Mouse (Mus musculus) limb, embryonic 15.5 days (tissue): ENCODE measurements at regions not wholly inside any gene's neighbourhood (a gene's known extent, or its start where the extent isn't known, plus 50 kb on each side); places are given as distances from the start of the nearest gene placed in this dataset.

Experiments
- ATAC-seq: fragments of 200-750 bp; cut with Nextera tagmentation; 2 replicates; pipeline ENCODE4 v1.8.0; 2017; ENCODE audit warnings: low read depth, moderate TSS enrichment; ENCODE audit not compliant: insufficient number of reproducible peaks, low FRiP score, low TSS enrichment
- H3K27ac ChIP-seq: fragments of 300-500 bp; sonication (generic); 2 replicates; pipeline ENCODE4 v1.5.1; 2015; ENCODE audit warnings: moderate library complexity, mild to moderate bottlenecking, inconsistent platforms
- H3K27me3 ChIP-seq: fragments of 300-500 bp; sonication (generic); 2 replicates; pipeline ENCODE4 v1.6.1; 2015; ENCODE audit warnings: inconsistent platforms
- H3K36me3 ChIP-seq: fragments of 300-500 bp; sonication (generic); 2 replicates; pipeline ENCODE4 v1.6.1; 2015; ENCODE audit warnings: inconsistent platforms
- H3K4me1 ChIP-seq: fragments of 300-500 bp; sonication (generic); 2 replicates; pipeline ENCODE4 v1.6.1; 2015; ENCODE audit warnings: inconsistent platforms
- H3K4me2 ChIP-seq: fragments of 300-500 bp; sonication (generic); 2 replicates; pipeline ENCODE4 v1.6.1; 2015; ENCODE audit warnings: mild to moderate bottlenecking, inconsistent platforms
- H3K4me3 ChIP-seq: fragments of 300-500 bp; sonication (generic); 2 replicates; pipeline ENCODE4 v1.5.1; 2015; ENCODE audit warnings: mild to moderate bottlenecking, inconsistent platforms
- H3K9ac ChIP-seq: fragments of 300-500 bp; sonication (generic); 2 replicates; pipeline ENCODE4 v1.6.1; 2015; ENCODE audit warnings: inconsistent platforms
- H3K9me3 ChIP-seq: fragments of 300-500 bp; sonication (generic); 2 replicates; pipeline ENCODE4 v1.6.1; 2016; ENCODE audit warnings: inconsistent platforms
- WGBS: fragments of 180-500 bp; shearing (Covaris S2); methylation state at CpG from one replicate; pipeline ENCODE4 v1.1.7; 2015; 5-methylcytosine and 5-hydroxymethylcytosine counted together

DNA sequence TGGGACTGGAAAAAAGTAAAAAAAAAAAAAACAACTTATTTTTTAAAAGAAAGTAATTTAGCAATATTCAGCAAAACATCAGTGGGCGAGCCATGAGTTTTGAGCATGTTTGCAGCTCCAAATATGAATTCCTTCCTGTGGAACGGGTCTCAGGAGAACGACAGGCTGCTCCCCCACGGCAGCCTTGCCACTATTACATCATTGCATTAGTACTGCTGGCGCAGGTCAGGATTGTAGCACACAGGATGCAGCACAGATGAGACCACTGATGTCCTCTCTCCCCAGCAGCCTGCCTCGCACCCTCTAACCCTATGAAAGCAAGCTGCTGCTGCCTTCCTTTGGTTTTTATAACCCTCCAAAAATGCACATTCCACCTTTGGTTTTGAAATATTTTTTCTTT is 121.7 kb downstream of the Chic2 start:
- Histone ChIP-seq H3K4me2 (no peak overlapping the region), H3K9ac (no peak overlapping the region), H3K4me3 (no peak overlapping the region), H3K27ac (no peak overlapping the region), H3K27me3 (no peaks in the 10 kb centered on the region), H3K4me1 (peaks cover 7% of the 10 kb centered on the region), H3K9me3 (no peaks in the 10 kb centered on the region), H3K36me3 (no peaks in the 10 kb centered on the region)
- ATAC-seq, result no peak
- 50% methylated on average over 6 of the region's 6 CpGs for WGBS

DNA sequence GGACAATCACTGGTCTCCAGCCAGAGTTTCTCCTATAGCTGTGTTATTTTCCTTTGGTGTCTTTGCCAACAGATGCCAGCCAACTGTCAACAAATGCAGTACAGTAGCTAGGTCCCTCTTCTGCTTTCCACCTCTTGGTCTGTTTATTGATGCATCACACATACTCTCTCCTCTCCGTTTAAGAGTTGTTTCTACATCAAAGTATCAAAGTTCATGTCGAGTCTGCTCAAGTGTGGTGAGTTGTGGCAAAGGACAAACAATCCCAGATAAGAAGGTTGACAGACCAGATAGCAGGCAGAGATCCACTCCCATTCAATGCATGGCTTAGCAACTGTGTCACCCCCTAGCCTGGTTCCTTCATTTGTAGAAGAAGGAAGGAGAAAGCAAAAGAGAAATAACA is 123.6 kb downstream of the Chic2 start:
- no peak overlapping the region for H3K27ac ChIP-seq
- no peak for ATAC-seq

DNA sequence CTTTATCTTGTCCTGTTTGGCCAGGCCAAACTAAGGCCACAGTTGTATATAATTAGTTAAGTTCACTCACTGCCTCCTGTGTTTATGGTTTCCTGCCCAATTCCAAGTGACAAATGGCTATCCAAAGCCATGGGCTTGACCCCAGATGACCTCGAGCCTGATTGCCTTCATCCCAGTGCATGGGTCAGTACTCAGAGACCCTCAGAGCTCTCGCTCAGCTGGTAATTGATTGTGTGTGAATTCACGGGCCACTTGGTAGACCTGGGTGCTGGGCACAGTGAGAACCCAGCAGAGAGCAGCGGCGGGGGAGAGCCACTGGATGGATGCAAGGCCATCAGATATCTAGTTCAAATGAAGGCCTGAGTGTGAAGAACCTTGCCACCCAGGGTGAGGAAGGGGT is 124.1 kb downstream of the Chic2 start:
- no peak for ATAC-seq

More for the DNA sequence above, 123.6 kb downstream of the Chic2 start:
- no peaks in the 10 kb centered on the region for H3K36me3 ChIP-seq
- WGBS, result 25% methylated on average over 2 of the region's 2 CpGs
- no peak overlapping the region for H3K9ac ChIP-seq
- peaks cover 7% of the 10 kb centered on the region for H3K4me1 ChIP-seq
- no peak overlapping the region for H3K4me3 ChIP-seq
- H3K4me2 ChIP-seq, result no peak overlapping the region
- H3K9me3 ChIP-seq, result no peaks in the 10 kb centered on the region
- no peaks in the 10 kb centered on the region for H3K27me3 ChIP-seq

DNA sequence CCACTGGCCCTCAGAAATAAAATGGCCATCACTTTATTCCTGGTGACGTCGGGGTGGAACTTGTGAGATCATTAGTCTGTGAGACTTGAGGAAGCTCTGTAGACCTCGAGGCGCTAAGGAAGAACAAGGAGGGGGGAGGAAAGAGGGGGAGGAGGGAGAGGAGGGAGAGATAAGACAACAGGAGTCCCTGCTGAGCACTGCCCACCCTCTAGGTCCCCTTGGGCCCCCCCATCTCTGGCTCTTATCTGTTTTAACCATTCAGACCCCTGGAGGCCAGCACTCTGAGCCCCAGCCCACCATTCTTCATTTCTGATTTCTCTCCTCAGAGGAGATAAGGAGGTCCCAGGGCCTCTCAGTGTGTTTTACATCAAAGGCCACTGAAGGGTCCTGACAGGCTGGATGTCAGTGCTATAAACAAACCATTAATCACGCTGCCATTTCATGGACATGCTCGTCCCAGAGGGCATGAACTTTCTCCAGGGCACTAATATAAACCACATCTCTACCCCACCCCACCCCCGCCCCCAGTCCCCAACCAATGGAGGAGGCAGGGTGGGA is 139.0 kb downstream of the Chic2 start:
- WGBS, result 16% methylated on average over 7 of the region's 7 CpGs
- Histone ChIP-seq H3K27ac (no peak overlapping the region), H3K4me3 (no peak overlapping the region), H3K36me3 (no peaks in the 10 kb centered on the region), H3K4me2 (no peak overlapping the region), H3K4me1 (peaks cover 4% of the 10 kb centered on the region; the same call in 1 of the 2 replicates), H3K27me3 (no peaks in the 10 kb centered on the region), H3K9me3 (no peaks in the 10 kb centered on the region), H3K9ac (no peak overlapping the region)
- peak; percentile 44; the same call in 1 of the 2 replicates for ATAC-seq

More for the DNA sequence above, 124.1 kb downstream of the Chic2 start:
- H3K9ac ChIP-seq, result no peak overlapping the region
- no peaks in the 10 kb centered on the region for H3K9me3 ChIP-seq
- no peak overlapping the region for H3K4me3 ChIP-seq
- H3K4me1 ChIP-seq, result peaks cover 7% of the 10 kb centered on the region
- no peaks in the 10 kb centered on the region for H3K36me3 ChIP-seq
- no peak overlapping the region for H3K27ac ChIP-seq
- WGBS, result 35% methylated on average over 5 of the region's 5 CpGs
- H3K4me2 ChIP-seq, result no peak overlapping the region
- no peaks in the 10 kb centered on the region for H3K27me3 ChIP-seq

DNA sequence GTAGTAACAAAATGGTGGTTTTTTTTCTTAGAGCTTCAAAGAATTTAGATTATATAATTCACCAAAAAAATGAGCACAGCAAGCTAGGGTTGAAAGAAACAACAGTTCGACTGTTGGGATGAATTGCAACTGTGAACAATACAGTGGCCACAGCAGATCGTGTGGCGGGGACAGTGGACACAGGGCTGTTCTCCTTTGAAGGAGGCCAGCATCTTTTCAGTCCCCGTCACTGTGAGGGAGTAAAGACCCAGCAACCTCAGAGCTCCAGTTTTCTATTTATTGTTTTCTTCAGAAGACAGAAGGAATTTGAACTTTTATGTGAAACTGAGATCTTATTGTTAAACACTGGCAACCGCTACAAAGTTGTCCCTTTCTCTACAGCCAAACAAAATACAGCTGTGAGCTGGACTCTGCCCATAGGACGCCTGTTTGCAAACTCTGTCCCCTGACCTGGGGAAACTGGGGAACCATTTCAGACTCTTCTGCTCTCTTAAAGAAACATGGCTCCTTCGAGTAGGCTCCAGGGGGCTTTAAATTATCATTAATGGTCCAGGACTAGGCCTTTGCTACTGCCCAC is 139.6 kb downstream of the Chic2 start:
- Histone ChIP-seq H3K4me2 (no peak overlapping the region), H3K9me3 (no peaks in the 10 kb centered on the region), H3K36me3 (no peaks in the 10 kb centered on the region), H3K27ac (no peak overlapping the region), H3K4me1 (peaks cover 4% of the 10 kb centered on the region; the same call in 1 of the 2 replicates), H3K27me3 (no peaks in the 10 kb centered on the region), H3K9ac (no peak overlapping the region), H3K4me3 (no peak overlapping the region)
- no peak for ATAC-seq
- 39% methylated on average over 7 of the region's 7 CpGs for WGBS

DNA sequence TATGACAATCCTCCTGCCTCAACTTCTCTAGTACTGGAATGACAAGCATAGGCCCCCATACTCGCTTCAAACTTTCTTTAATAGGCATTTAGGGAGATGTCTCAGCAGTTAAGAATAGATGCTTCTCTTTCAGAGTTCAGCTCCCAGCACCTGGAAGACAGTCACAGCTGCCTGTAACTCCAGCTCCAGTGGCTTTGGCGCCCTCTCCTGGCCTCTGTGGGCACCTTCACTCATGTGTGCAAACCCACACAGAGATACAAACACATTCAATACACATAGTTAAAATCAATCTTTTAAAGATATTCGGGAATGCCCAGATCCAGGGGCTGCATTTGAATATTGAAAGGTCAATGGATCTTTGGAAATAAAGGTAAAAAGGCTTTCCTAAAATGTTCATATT is 140.2 kb downstream of the Chic2 start:
- Histone ChIP-seq H3K9ac (no peak overlapping the region), H3K4me2 (no peak overlapping the region), H3K9me3 (no peaks in the 10 kb centered on the region), H3K27me3 (no peaks in the 10 kb centered on the region), H3K4me3 (no peak overlapping the region), H3K36me3 (no peaks in the 10 kb centered on the region), H3K27ac (no peak overlapping the region), H3K4me1 (peaks cover 4% of the 10 kb centered on the region; the same call in 1 of the 2 replicates)
- WGBS, result 78% methylated on average over 3 of the region's 3 CpGs
- no peak for ATAC-seq

DNA sequence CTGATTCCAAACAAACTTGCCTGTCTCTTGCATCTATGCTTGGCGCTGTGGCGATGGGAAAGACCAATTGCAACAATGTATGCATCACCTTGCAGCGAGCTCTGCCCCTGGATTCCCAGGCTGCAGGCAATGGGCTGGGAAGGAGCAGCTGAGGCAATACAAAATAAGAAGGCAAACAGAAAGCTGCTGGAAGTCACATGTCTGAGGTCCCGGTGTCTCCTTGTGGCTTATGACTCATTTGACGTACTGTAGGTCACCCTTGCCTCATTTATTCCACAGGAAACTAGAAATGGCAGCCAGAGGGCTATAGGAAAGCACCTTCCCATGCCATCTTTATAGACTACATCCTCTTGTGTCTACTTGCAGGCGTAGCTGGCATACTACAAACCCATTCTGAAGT is 140.9 kb downstream of the Chic2 start:
- H3K4me3 ChIP-seq, result no peak overlapping the region
- no peak overlapping the region for H3K27ac ChIP-seq
- no peak overlapping the region for H3K4me2 ChIP-seq
- ATAC-seq, result no peak
- no peak overlapping the region for H3K9ac ChIP-seq
- no peaks in the 10 kb centered on the region for H3K27me3 ChIP-seq
- H3K36me3 ChIP-seq, result no peaks in the 10 kb centered on the region
- 88% methylated on average over 6 of the region's 6 CpGs for WGBS
- peaks cover 4% of the 10 kb centered on the region; the same call in 1 of the 2 replicates for H3K4me1 ChIP-seq
- no peaks in the 10 kb centered on the region for H3K9me3 ChIP-seq

DNA sequence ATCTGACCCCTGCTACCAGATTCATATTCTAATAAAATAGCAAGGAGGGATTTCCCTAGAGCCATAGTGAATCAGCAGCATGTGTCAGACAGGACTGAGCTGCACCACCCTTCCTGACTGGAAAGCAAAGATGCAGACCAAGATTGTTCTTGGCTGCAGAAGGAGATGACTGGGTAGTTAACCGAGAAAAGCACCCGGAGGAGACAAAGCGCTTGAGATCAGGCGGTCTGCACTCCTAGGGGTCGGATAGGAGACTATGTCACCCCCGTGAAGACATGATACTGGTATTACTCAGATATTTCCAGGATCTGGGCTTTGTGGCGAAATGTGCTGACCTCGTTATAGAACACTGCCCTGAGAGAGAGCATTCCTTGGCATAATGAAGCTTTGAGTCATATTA is 147.4 kb downstream of the Chic2 start:
- no peak for ATAC-seq
- H3K27me3 ChIP-seq, result no peaks in the 10 kb centered on the region

DNA sequence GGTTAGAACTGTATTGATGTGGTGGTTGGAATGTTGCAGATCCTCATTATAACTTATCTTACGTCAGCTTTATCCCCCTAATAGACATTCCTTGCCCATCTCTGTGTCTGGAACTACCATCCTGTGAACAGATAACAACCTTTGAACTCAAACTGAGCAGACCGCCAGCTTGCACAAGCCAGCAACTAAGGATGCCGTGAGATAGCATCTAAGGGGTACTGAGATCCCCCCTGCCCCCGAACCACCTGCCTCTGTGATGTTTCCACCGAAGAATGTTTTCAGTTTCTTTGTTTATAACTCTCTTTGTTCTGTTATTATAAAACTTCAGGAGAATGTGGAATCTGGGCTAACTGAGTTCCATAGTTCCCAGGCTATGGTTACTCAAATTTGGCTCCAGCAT is 151.3 kb downstream of the Chic2 start:
- Histone ChIP-seq H3K4me1 (peaks cover 17% of the 10 kb centered on the region; the same call in 1 of the 2 replicates), H3K27ac (no peak overlapping the region), H3K4me2 (no peak overlapping the region), H3K4me3 (no peak overlapping the region), H3K9ac (no peak overlapping the region), H3K27me3 (no peaks in the 10 kb centered on the region), H3K36me3 (no peaks in the 10 kb centered on the region), H3K9me3 (no peaks in the 10 kb centered on the region)
- ATAC-seq, result no peak
- 58% methylated on average over 5 of the region's 5 CpGs for WGBS

More for the DNA sequence above, 147.4 kb downstream of the Chic2 start:
- H3K36me3 ChIP-seq, result no peaks in the 10 kb centered on the region
- no peak overlapping the region for H3K9ac ChIP-seq
- 62% methylated on average over 8 of the region's 8 CpGs for WGBS
- no peak overlapping the region for H3K4me2 ChIP-seq
- H3K27ac ChIP-seq, result 0 out of 2 replicates have a peak overlapping the region, but pooled peaks have one; percentile 17
- no peak overlapping the region for H3K4me3 ChIP-seq
- no peaks in the 10 kb centered on the region for H3K9me3 ChIP-seq
- peaks cover 9% of the 10 kb centered on the region; the same call in 1 of the 2 replicates for H3K4me1 ChIP-seq

DNA sequence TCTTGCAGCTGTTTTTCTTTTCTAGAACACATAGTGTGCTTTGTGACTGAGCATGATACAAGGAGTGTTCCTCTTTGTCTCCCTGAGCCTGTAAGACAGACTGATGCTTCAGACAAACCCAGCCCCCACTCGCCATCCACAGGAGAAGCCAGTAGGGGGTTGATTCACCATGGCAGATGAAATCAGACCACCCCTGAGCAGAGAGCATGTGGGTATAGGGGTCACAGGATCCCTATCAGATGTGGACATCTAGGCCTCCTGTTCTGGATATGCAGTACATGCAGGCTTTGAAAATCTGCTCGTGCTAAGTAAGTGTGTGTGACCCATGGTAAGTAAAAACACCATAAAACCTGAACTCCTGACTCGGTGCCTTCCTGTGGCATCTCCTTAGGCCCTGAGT is 153.0 kb downstream of the Chic2 start:
- Histone ChIP-seq H3K4me1 (peaks cover 11% of the 10 kb centered on the region; the same call in 1 of the 2 replicates), H3K36me3 (no peaks in the 10 kb centered on the region), H3K27me3 (no peaks in the 10 kb centered on the region), H3K4me2 (no peak overlapping the region), H3K9me3 (no peaks in the 10 kb centered on the region), H3K27ac (no peak overlapping the region), H3K9ac (no peak overlapping the region), H3K4me3 (no peak overlapping the region)
- WGBS, result 44% methylated on average over 3 of the region's 3 CpGs
- no peak for ATAC-seq

DNA sequence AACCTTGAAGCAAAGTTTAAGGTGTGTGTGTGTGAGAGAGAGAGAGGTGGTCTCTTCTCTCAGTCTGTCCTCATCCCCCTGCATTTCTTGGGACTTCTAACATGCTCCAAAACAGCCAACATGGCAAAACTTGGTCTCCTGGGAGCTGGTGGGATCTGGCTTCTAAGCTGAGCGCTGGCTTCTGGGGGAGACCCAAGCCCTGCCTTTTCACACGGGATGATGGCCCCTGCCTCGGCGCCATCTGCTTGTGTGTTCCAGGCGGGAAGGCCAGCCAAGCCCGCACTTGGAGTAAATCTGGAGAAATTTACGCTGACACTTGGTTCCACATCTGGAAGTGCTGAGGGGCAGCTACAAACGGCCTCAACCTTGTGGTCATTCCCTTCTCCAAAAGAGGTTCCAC is 155.6 kb downstream of the Chic2 start:
- Histone ChIP-seq H3K36me3 (no peaks in the 10 kb centered on the region), H3K27ac (0 out of 2 replicates have a peak overlapping the region, but pooled peaks have one; percentile 57), H3K4me3 (no peak overlapping the region), H3K4me1 (peaks cover 11% of the 10 kb centered on the region; the same call in 1 of the 2 replicates), H3K27me3 (no peaks in the 10 kb centered on the region), H3K9ac (no peak overlapping the region), H3K9me3 (no peaks in the 10 kb centered on the region), H3K4me2 (no peak overlapping the region)
- 32% methylated on average over 8 of the region's 8 CpGs for WGBS
- ATAC-seq, result no peak

DNA sequence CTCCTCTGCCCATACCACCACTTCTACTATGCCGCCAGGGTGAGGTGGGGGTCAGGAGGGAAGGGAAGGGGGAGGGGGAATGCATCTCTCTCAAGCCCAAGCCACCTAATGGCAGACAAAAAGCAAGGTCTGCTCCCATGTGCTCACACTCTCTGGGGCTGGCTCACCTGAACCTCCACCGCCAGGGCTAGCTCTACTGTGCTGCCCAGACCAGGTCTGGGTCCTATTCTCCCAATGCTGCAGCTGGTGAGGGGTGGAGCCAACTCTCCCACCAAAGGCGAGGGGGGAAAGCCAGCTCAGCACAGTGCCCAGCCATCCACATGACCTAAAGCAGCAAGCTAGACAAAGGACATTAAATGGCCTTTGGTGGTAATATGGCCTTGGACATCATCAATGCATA is 158.6 kb downstream of the Chic2 start:
- ATAC-seq, result no peak
- 83% methylated on average over 3 of the region's 3 CpGs for WGBS

More for the DNA sequence above, 158.6 kb downstream of the Chic2 start:
- H3K27ac ChIP-seq, result no peak overlapping the region
- no peak overlapping the region for H3K4me3 ChIP-seq
- H3K4me2 ChIP-seq, result no peak overlapping the region
- no peaks in the 10 kb centered on the region for H3K36me3 ChIP-seq
- no peak overlapping the region for H3K9ac ChIP-seq
- no peaks in the 10 kb centered on the region for H3K9me3 ChIP-seq
- no peaks in the 10 kb centered on the region for H3K27me3 ChIP-seq
- H3K4me1 ChIP-seq, result 0 out of 2 replicates have a peak, but pooled peaks cover 9% of the 10 kb centered on the region
